Mouse (Mus musculus): ENCODE data around the gene Atxn1. TPM values are rescaled to one million over a fixed set of nuclear protein-coding genes. Genes with fewer than 3 reads are reported as not detected.

Atxn1 gene
- total RNA-seq, 2 experiments from 2014 or later = 47.6 to 49.1 TPM

DNA sequence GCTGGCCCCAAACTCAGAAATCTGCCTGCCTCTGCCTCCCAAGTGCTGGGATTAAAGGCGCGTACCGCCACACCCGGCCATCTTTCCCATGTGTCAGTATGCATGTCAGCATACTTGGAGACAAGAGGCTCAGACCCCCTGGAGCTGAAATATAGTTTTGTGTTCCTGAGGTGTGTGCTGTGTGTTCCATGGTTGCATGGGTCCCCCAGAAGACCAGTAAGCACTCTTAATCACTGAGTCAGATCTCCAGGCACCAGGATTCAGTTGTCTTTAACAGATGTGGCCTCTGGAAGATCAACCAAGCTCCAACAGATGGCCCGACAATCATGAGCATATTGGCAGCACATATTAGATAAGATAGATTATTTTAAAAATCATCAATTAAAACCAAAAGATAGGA, 62.4 kb downstream of the Atxn1 start:
- no peak for DNase-seq (ENCODE audit: low spot score in 2 of 2)

- DNase-seq (ENCODE audit: low spot score in 2 of 2) = no peak
Observed at GRCm38 (mm10) chr13:45900776-45901175, 64.0 kb downstream of the Atxn1 start.

DNA sequence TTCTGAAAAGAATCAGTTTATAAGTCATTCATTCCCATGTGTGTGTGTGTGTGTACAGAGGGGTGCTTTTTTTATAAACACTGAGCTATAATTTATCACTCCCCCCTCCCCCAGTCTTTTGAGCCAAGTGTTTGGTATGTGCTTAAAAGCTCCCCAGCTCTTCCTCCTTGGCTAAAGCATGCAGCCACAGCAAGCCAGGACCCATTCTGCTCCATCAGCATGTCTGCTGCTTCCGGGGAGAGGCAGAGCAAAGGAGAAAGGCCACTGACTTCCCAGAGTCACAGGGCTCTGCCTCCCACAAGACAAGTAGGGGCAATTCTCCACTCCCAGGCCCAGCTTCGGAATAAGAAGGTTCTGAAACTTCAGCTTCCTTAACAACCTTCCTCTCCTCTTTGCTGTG, 67.2 kb downstream of the Atxn1 start:
- no peak for DNase-seq (ENCODE audit: low spot score in 2 of 2)

DNA sequence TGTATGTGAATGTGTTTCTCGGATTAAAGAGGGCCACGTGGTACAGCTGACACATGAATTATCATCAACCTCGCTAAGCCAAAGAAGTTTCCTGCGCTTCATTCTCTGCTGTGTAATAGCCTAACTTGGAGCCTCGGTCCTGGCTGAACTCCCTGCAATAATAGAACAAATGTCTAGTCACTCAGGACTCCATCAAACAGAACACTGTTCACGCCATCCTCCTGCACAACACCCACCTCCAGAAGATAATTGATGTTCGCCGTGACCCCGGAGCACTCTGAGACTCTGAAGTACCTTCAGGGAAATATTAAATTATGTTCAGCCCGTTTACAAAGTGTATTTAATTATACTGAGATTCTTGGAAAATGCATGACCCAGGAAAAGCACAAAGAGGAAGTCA, 70.0 kb downstream of the Atxn1 start:
- DNase-seq (ENCODE audit: low spot score in 2 of 2) = no peak

- DNase-seq (ENCODE audit: low spot score in 2 of 2) = no peak
Observed at GRCm38 (mm10) chr13:45894234-45894633, 70.6 kb downstream of the Atxn1 start.

DNA sequence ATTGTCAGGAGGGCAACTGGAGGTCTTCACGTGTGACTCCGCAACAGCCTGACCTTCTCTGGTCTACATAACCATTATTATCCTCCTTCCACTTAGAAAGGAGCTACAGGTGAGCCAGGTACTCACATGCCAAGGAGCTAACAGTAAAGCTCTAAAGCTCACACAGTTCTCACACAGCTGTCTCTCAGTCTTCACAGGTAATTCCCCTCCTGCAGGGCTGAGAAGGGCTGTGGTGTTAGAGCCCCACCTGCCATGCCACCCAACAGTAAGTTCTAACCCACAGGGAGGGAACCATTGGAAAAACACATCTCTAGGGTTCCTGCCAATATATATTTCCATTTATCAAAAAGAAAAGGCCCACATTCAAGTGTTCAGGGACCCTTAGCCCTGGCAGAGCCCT, 73.7 kb downstream of the Atxn1 start:
- DNase-seq (ENCODE audit: low spot score in 2 of 2) = no peak

- DNase-seq (ENCODE audit: low spot score in 2 of 2) = no peak
Observed at GRCm38 (mm10) chr13:45888953-45889749, 75.7 kb downstream of the Atxn1 start.

- no peak for DNase-seq (ENCODE audit: low spot score in 2 of 2)
Observed at GRCm38 (mm10) chr13:45884878-45885277, 79.9 kb downstream of the Atxn1 start.

- DNase-seq (ENCODE audit: low spot score in 2 of 2) = no peak
Observed at GRCm38 (mm10) chr13:45883791-45884238, 81.0 kb downstream of the Atxn1 start.

DNA sequence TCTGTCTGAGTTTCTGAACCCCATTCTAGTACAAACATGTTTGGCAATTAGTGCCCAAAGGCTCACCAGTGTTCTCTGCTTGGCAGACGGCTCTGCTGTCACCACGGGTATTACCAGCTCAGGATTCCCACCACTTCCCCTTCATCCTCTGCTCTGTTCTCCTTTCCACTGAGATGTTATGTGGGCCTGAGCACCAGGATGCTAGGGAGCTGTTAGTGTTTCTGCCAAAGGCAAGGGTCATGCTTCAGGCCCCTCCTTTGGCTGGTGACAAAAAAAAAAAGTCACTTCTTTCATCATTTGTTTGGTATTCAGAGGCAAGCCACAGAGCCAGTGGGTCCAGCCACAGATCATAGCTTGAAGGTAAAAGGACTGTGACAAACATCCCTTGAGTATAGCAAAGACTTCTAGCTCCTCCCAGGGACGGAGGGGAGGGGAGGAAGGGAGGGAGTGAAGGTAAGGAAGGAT, 81.8 kb downstream of the Atxn1 start:
- no peak for DNase-seq (ENCODE audit: low spot score in 2 of 2)

- DNase-seq (ENCODE audit: low spot score in 2 of 2) = no peak
Observed at GRCm38 (mm10) chr13:45880543-45880845, 84.3 kb downstream of the Atxn1 start.

DNA sequence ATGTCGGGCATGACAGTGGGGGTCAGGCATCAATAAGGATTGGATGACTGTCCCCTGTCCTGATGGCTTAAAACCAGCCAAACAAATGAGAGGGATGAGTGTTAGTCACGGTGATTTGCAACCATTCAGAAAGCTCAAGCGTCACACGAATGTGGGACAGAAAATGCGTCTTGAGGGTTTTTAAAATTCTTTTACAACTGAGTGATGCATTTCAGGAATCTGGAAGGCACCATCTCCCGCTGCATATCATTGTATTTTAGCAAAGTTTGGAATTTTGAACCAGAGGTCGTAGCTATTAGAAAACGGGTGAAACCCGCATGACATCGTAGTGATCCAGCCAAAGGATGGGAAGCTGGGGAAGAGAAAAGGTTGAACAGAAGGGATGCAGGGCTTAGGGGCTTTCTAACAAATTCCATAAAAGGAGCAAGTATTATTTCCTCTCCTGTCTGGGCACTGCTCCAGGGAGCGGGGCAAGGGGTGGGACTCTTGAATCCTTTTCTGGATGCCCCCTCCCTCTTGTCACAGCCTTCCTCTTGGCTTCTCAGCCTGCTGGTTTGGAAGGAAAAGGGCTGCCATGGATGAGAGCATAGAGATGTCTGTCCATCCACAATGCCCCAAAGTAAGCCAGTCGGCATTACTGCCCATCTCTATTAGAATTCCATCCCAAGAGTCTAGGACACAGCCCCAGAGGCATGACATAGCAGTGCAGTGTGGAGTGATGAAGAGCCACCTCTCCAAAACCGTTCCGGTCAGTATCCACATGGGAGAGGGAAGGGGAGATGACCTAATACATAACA, 84.9 kb downstream of the Atxn1 start:
- DNase-seq (ENCODE audit: low spot score in 2 of 2) = no peak

GRCm38 (mm10) chr13:45876939-45877338, 87.9 kb downstream of the Atxn1 start:
- DNase-seq (ENCODE audit: low spot score in 2 of 2) = no peak

DNA sequence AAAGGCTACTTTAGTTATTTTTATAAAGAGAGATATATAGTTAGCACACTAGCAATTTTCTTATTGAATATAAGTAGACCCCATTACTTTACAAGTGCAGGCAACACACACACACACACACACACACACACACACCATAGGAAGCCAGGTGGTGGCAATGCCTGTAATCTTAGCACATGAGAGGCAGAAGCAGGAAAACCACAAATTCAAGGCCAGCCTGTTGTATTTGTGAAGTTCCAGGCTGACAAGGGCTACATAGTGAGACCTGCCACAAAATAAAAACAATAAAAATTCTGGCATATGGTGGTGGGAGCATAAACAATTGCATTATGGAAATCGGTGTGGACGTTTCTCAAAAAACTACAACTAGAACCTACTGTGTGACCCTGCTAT, 88.4 kb downstream of the Atxn1 start:
- no peak for DNase-seq (ENCODE audit: low spot score in 2 of 2)

DNA sequence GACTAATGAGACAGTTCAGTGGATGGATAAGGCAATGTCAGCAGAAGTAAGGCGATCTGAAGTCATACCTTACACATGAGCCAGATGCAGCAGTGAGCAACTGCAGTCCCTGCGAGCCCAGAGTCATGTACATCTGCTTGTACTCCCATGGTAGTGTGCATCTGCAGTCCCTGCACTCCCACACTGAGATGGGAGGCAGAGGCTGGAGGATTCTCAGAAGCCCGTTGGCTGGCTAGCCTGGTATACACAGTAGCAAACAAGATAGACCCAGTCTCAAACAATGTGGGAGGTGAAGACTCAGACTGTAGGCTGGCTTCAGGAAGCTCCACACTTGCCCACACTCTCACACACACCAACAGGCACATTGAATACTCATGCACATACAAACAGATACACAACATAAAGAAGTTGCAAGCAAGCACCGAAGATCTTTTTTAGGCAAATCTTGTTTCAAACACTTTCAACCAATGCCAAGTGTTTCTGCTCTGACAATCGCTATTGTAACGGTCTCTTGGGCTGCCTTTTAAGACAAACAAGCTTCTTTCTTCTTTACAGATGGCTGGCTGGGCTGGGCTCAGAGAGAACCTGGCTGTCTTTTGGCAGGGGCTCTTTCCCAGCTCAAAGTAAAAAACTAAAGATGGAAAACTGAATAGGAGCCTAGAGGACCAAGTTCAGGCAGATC, 89.0 kb downstream of the Atxn1 start:
- DNase-seq (ENCODE audit: low spot score in 2 of 2) = no peak

GRCm38 (mm10) chr13:45874196-45874595, 90.6 kb downstream of the Atxn1 start:
- no peak for DNase-seq (ENCODE audit: low spot score in 2 of 2)

GRCm38 (mm10) chr13:45872966-45873365, 91.8 kb downstream of the Atxn1 start:
- no peak for DNase-seq (ENCODE audit: low spot score in 2 of 2)

DNA sequence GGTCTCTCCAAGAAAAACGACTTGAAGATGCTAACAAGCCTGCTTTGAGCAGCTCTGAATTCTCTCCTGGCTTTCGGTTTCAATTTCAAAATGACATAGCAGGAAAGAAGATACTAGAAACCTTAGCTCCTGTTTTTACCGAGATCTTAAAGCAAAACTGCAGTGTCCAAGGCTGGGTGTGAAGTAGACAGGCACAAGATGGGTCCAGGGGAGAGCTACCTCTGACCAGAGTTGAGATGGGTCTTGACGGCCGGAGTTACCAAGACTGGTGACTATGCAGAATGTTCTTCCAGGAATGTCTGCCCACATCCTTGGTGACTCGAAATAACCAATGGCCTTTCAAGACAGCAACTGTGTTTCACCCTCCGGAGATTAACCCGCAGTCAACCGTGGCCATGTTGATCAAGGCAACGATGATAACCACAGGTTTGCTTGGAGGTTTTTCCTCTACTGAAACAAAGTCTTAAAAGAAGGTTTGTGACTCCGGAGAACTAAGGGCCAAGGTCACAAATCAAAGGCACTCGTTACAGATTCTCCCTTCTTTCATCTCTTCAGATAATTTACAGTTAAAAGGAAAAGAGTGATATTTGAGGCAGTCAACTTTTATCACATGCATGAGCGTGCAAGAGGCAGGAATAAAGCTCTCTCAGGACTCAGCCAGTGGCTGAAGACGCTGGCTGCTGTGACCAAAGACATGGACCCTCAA, 92.6 kb downstream of the Atxn1 start:
- no peak for DNase-seq (ENCODE audit: low spot score in 2 of 2)

DNA sequence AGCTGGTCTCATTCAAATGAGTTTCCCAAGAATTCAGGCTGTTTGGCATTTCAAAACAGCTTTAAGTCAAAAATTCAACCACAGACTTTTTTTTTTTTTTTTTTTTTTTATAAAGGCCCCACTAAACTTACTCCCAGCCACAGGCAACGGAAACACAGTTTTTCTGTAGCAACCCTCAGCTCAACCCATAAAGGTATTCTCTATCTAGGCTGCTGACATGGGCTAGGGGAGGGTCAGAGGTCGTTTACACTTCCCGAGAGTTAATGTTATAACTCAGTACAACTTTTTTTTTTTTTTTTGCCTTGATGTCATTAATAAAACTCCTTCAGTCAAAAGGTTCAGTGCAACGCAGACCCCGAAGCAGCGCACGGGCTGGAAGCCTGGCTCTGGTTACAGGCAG, 93.3 kb downstream of the Atxn1 start:
- DNase-seq (ENCODE audit: low spot score in 2 of 2) = no peak

- DNase-seq (ENCODE audit: low spot score in 2 of 2) = no peak
Observed at GRCm38 (mm10) chr13:45868886-45869285, 95.9 kb downstream of the Atxn1 start.

GRCm38 (mm10) chr13:45867273-45867672, 97.5 kb downstream of the Atxn1 start:
- DNase-seq (ENCODE audit: low spot score in 2 of 2) = peak in 1 of 2 experiments; percentile 37

Measured in adrenal gland, postnatal 4 days (tissue).